Mouse (Mus musculus): Measurements from ENCODE around the gene Eva1a.

Gene Eva1a

GRCm38 (mm10) chr6:82129630-82130217 lies 88.9 kb downstream of the Eva1a start:
- DNase-seq, result no peak

- DNase-seq, result no peak
These were observed 92.2 kb downstream of the Eva1a start for GRCm38 (mm10) chr6:82132876-82133591.

- no peak for DNase-seq
These were observed 92.7 kb downstream of the Eva1a start for GRCm38 (mm10) chr6:82133592-82133978.

- no peak for DNase-seq
These were observed 95.3 kb downstream of the Eva1a start for GRCm38 (mm10) chr6:82135959-82136712.

All from kidney, adult 11 months (tissue).